Mouse (Mus musculus) neural tube, embryonic 14.5 days (tissue): Measurements from ENCODE around the gene Glod4. TPM values are rescaled to one million over a fixed set of nuclear protein-coding genes. Genes with fewer than 3 reads are reported as not detected.
A peak's percentile ranks its signal among the peaks of the same experiment; 100 is the strongest.

ENCODE experiments used
- ATAC-seq: fragments of 200-750 bp; cut with Nextera tagmentation; 2 replicates; pipeline ENCODE4 v1.8.0; 2017; ENCODE audit warnings: low read depth, mild to moderate bottlenecking, moderate TSS enrichment, moderate library complexity
- H3K27ac ChIP-seq: fragments of 300-500 bp; sonication (generic); 2 replicates; pipeline ENCODE4 v1.5.1; 2014; ENCODE audit warnings: low read depth, mild to moderate bottlenecking, control low read depth, low read length, moderate library complexity, mixed read lengths
- H3K27me3 ChIP-seq: fragments of 300-500 bp; sonication (generic); 2 replicates; pipeline ENCODE4 v1.6.1; 2014; ENCODE audit warnings: low read length; ENCODE audit not compliant: control insufficient read depth, insufficient read depth
- H3K36me3 ChIP-seq: fragments of 300-500 bp; sonication (generic); 2 replicates; pipeline ENCODE4 v1.6.1; 2014; ENCODE audit warnings: low read length, mixed read lengths; ENCODE audit not compliant: control insufficient read depth, insufficient read depth
- H3K4me1 ChIP-seq: fragments of 300-500 bp; sonication (generic); 2 replicates; pipeline ENCODE4 v1.6.1; 2014; ENCODE audit warnings: low read length; ENCODE audit not compliant: control insufficient read depth, insufficient read depth
- H3K4me2 ChIP-seq: fragments of 300-500 bp; sonication (generic); 2 replicates; pipeline ENCODE4 v1.6.1; 2014; ENCODE audit warnings: mild to moderate bottlenecking, low read depth, low read length, control low read depth
- H3K4me3 ChIP-seq: fragments of 300-500 bp; sonication (generic); 2 replicates; pipeline ENCODE4 v1.5.1; 2014; ENCODE audit warnings: low read depth, low read length, control low read depth, mixed read lengths
- H3K9ac ChIP-seq: fragments of 300-500 bp; sonication (generic); replicated peaks from 2 replicates; pipeline ENCODE4 v1.6.1; 2014; ENCODE audit warnings: low read depth, mild to moderate bottlenecking, control low read depth, low read length, mixed read lengths
- H3K9me3 ChIP-seq: fragments of 300-500 bp; sonication (generic); 2 replicates; pipeline ENCODE4 v1.6.1; 2016; ENCODE audit warnings: low read length; ENCODE audit not compliant: control insufficient read depth
- WGBS: fragments of 180-500 bp; shearing (Covaris S2); extraction: QIAGEN DNeasy Blood & Tissue Kit; methylation state at CpG from one replicate; pipeline ENCODE4 v1.1.7; 2014; 5-methylcytosine and 5-hydroxymethylcytosine counted together
- polyA plus RNA-seq: library from polyadenylated mRNA; unstranded; fragments of >200 nt; fragmentation: Nextera tagmentation; extraction: Ambion mirVana; gene quantifications from 2 replicates; pipeline ENCODE4 v1.2.1, GENCODE M21; 2014

Glod4 gene
- polyA plus RNA-seq, result 119 and 126 TPM in 2 replicates

DNA sequence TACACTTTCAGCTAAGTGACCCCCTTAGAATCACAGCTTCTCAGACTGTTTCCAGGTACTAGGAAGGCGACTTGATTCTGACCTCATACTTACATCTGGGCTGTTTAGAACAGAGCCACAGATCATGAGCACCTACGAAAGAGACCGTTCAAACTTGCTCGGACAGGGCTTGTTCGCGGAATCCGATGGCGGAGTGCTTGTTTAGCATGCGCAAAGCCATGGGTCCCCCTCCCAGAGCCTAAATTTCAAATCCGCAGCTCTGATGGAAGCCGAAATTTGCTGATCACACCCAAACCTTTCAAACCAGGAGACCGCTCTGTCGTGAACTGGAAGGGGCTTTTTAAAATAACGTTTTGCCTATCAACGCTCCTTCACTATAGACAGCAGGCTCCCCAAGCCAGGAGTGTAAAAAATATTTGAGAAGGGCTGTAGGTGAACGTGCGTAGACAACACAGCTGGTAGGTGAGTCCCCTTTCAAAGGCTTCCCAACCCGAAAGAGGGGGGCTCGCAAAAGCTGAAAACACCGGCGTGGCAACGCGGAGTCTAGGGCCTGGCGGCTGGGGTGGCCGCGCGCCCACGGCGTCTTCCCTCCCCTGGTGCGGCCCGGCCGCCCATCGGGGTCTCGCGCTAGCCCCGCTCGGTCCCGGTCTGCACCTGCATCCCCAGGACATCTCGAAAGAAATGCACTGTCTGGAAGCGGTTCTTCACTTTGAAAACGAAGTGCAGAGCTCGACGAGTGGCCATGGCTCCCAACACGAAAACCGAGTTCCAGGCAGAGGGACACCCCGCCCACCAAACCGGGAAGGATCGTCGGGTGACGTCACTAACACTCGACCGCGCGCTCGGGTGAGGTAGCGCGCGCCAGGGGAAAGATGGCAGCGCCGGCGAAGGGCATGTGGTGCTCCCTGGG lies at the start of gene Glod4, which contains the start of gene Mrm3:
Gene Glod4 (minus strand): TSS at position 825 of the 910 bp plus-strand sequence.
Gene Mrm3 (plus strand): TSS at position 815 of the 910 bp plus-strand sequence.
- WGBS, result under 1% methylated on average over 61 of the region's 61 CpGs
- H3K4me2 ChIP-seq, result peak within 1 kb of the TSS; percentile 65
- H3K27ac ChIP-seq, result peak within 1 kb of the TSS; percentile 72
- H3K9me3 ChIP-seq, result no peaks in the 10 kb centered on the region
- no peaks in the 10 kb centered on the region for H3K27me3 ChIP-seq
- H3K4me3 ChIP-seq, result peak within 1 kb of the TSS; percentile 88
- peak within 1 kb of the TSS; percentile 81 for H3K9ac ChIP-seq
- ATAC-seq, result peak; percentile 87
- H3K4me1 ChIP-seq, result peaks cover 10% of the 10 kb centered on the region
- peaks cover 15% of the 10 kb centered on the region for H3K36me3 ChIP-seq

DNA sequence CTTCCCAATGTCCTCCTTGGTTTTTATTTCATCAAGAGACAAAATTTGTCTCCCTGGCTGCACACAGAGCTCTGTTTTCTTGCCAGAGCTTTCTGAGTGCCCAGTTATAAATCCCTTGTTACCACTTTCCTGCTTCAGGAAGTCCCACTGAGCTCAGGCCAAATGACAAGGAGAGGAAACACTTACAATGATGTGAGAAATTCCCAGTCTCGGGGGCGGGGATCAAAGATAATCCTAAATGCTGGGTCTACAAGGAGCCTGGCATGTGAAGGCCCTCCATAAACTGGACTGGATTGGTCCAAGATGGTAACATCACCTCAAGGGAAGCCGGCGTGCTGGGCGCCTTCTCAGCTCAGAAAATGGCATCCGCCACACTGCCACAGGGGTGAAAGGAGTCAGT lies 49.3 kb upstream of the Glod4 start:
- peak overlapping the region; percentile 10; the same call in 1 of the 2 replicates for H3K27ac ChIP-seq
- no peaks in the 10 kb centered on the region for H3K9me3 ChIP-seq
- no peak overlapping the region for H3K4me2 ChIP-seq
- H3K9ac ChIP-seq, result no peak overlapping the region
- no peak overlapping the region for H3K4me3 ChIP-seq
- 58% methylated on average over 6 of the region's 6 CpGs for WGBS
- no peaks in the 10 kb centered on the region for H3K36me3 ChIP-seq
- H3K27me3 ChIP-seq, result no peaks in the 10 kb centered on the region
- peaks cover 51% of the 10 kb centered on the region for H3K4me1 ChIP-seq
- ATAC-seq, result no peak

DNA sequence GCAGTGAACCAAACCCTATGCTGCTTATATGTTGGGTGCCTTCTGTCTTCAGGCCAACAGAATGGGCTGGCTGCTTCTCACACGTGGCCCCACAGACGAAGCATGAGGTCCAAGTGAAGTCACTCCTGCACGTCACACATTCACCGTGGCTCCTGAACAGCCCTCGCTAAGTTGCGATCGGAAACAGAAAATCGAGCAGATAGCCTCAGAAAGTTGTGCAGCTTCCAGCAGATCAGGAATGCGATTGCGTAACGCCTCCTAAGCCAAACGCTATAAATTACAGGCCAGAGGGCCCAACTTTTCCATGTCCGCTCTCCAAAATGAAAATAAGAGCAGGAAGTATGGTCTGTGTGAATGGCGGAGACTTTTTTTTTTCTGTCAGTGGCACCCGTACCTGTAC lies 48.9 kb upstream of the Glod4 start:
- no peak overlapping the region for H3K9ac ChIP-seq
- no peaks in the 10 kb centered on the region for H3K9me3 ChIP-seq
- peaks cover 52% of the 10 kb centered on the region for H3K4me1 ChIP-seq
- no peak overlapping the region for H3K4me3 ChIP-seq
- no peaks in the 10 kb centered on the region for H3K36me3 ChIP-seq
- 66% methylated on average over 15 of the region's 15 CpGs for WGBS
- no peak for ATAC-seq
- no peak overlapping the region for H3K4me2 ChIP-seq
- no peaks in the 10 kb centered on the region for H3K27me3 ChIP-seq
- peak overlapping the region; percentile 12 for H3K27ac ChIP-seq

DNA sequence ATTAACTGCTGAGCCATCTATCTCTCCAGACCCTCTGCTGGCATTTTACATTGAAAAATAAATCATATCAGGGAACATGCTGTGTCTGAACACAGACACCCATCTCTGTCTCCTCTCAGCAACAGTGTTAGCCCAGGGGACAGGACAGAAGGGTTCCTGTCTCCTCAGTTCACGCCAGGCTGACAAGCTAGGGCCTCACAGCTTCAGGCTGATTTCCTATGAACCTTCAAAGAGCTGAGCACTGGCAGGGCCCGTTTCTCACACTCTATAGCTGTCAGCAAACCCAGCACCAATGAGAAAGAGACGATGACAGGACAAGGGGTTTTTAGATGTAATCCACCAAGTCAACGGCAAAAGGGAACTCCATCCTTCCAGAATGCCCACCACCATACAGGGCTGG lies 48.4 kb upstream of the Glod4 start:
- Histone ChIP-seq H3K36me3 (no peaks in the 10 kb centered on the region), H3K27ac (peak overlapping the region; percentile 12), H3K27me3 (no peaks in the 10 kb centered on the region), H3K4me3 (no peak overlapping the region), H3K9me3 (no peaks in the 10 kb centered on the region), H3K9ac (no peak overlapping the region), H3K4me2 (no peak overlapping the region), H3K4me1 (peaks cover 48% of the 10 kb centered on the region)
- ATAC-seq, result no peak
- WGBS, result 77% methylated on average over 4 of the region's 4 CpGs

DNA sequence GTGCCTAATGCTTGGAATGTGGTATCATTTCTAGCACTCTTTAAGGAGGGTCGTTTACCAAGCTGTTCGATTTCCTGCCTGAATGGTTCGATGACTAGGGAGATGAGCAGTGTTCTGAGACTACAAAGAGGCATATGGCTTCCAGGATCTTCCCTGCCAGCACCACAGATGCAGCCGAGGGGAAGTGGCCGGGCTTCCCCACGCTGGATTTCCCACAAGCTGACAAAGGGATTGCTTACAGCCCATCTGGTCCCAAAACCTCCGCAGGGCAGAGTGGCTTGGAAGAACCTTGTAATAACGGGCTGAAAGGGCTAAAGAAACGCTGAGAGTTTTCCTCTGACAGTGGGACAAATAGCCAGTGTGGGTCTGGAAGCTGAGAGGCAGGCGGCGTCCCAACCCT lies 46.8 kb upstream of the Glod4 start:
- H3K27me3 ChIP-seq, result no peaks in the 10 kb centered on the region
- H3K4me2 ChIP-seq, result no peak overlapping the region
- peak overlapping the region; percentile 87 for H3K27ac ChIP-seq
- no peak overlapping the region for H3K4me3 ChIP-seq
- H3K9ac ChIP-seq, result no peak overlapping the region
- peak; percentile 62 for ATAC-seq
- no peaks in the 10 kb centered on the region for H3K9me3 ChIP-seq
- H3K36me3 ChIP-seq, result no peaks in the 10 kb centered on the region
- peaks cover 46% of the 10 kb centered on the region for H3K4me1 ChIP-seq
- 7% methylated on average over 11 of the region's 11 CpGs for WGBS

DNA sequence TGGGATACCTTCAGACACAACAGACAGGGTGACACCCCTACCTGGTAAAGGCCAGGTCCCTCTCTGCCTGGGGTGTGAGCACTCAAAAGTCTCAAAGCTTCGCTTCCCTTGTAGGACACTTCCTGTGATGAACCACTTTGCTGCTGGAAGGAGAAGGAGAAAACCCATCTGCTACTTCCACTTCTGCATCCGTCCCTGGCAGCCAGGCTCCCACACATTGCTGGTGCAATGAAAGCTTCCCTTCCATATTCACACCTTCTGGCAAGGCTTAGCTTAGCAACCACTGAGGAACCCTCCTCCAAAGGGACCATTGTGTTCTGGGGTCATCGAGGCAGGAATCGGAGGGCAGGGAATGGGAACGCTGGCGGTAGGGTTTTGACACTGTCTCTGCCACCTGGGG lies 45.1 kb upstream of the Glod4 start:
- Histone ChIP-seq H3K9ac (no peak overlapping the region), H3K4me2 (no peak overlapping the region), H3K27ac (0 out of 2 replicates have a peak overlapping the region, but pooled peaks have one; percentile 1), H3K27me3 (no peaks in the 10 kb centered on the region), H3K36me3 (no peaks in the 10 kb centered on the region), H3K9me3 (no peaks in the 10 kb centered on the region), H3K4me1 (peaks cover 32% of the 10 kb centered on the region), H3K4me3 (no peak overlapping the region)
- ATAC-seq, result no peak
- WGBS, result 75% methylated on average over 6 of the region's 6 CpGs

DNA sequence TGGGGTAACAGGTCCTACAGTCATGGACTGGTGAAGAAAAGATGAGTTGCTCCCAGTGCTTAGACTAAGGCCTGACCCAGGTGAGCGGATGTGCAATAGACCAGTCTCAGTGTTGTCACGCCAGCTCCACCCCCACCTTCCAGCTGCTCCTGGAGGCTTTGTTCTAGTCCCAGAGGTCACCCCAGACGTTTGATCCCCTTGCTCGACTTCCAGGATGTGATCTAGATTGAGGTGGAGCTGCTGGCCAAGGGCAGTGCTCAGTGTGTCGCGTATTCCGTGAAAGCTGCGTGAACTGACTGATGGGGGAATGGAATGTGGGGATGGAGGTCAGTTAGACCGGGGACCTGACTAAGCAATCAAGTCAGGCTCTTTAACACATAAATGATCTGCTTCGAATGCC lies 43.8 kb upstream of the Glod4 start:
- 39% methylated on average over 10 of the region's 10 CpGs for WGBS
- H3K4me3 ChIP-seq, result no peak overlapping the region
- no peaks in the 10 kb centered on the region for H3K36me3 ChIP-seq
- no peak overlapping the region for H3K4me2 ChIP-seq
- H3K4me1 ChIP-seq, result peaks cover 27% of the 10 kb centered on the region
- H3K27ac ChIP-seq, result no peak overlapping the region
- no peaks in the 10 kb centered on the region for H3K9me3 ChIP-seq
- no peak overlapping the region for H3K9ac ChIP-seq
- ATAC-seq, result no peak
- H3K27me3 ChIP-seq, result no peaks in the 10 kb centered on the region

DNA sequence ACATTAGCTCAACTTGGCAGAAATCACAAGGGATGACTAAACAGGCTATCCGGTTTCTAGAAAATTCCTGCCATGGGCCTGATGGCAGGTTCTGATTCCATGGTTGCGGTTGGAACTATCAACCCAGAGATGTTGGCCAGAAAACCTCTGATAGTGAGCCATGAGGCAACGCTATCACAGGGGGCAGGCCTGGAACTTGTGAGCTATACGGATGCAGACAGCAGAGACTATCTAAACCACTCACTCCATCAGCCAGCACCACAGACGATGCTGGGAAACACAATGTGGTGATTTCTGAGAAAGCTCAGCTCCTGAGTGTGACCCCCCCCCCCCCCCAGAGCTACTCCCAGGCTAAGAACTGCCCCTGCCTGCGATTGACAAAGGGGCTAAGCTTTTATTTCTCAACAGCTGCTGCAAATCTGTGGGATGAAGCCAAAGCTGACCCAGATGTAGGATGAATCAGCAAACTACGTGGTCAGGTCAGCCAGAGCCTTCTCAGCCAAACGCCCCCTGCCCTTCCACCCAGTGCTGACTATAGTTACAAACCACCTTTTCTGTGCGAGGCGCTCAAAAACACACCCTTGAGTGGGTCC lies 43.1 kb upstream of the Glod4 start:
- no peak overlapping the region for H3K4me3 ChIP-seq
- H3K36me3 ChIP-seq, result no peaks in the 10 kb centered on the region
- ATAC-seq, result no peak
- H3K4me1 ChIP-seq, result peaks cover 25% of the 10 kb centered on the region
- no peaks in the 10 kb centered on the region for H3K27me3 ChIP-seq
- H3K9me3 ChIP-seq, result no peaks in the 10 kb centered on the region
- 75% methylated on average over 10 of the region's 10 CpGs for WGBS
- no peak overlapping the region for H3K4me2 ChIP-seq
- no peak overlapping the region for H3K9ac ChIP-seq
- no peak overlapping the region for H3K27ac ChIP-seq
